Mouse (Mus musculus) MEL (cell line): Measurements from ENCODE around the gene Senp3.

Source experiments
- CTCF ChIP-seq, 3 experiments: IDR thresholded peaks in 2 of 3; conservative IDR thresholded peaks in 1 of 3; 2 replicates each; pipeline ENCODE4 v1.5.1; 2011 to 2012; ENCODE audit warnings: low read length in 3 of 3, low read depth in 2 of 3, mild to moderate bottlenecking in 2 of 3, improper control_type of control experiment in 1 of 3, inconsistent platforms in 1 of 3, mixed read lengths in 1 of 3, moderate library complexity in 1 of 3; ENCODE audit not compliant: control insufficient read depth in 1 of 3, insufficient read depth in 1 of 3, poor library complexity in 1 of 3, severe bottlenecking in 1 of 3
- KAT2A ChIP-seq: conservative IDR thresholded peaks from 2 replicates; pipeline ENCODE4 v1.6.1; 2012; ENCODE audit warnings: low read depth, low read length, improper control_type of control experiment, inconsistent platforms
- POLR2A ChIP-seq, 2 experiments: IDR thresholded peaks; 2 replicates each; pipeline ENCODE4 v1.6.1; 2011 to 2012; ENCODE audit warnings: low read length in 2 of 2, mild to moderate bottlenecking in 2 of 2, control low read depth in 1 of 2, improper control_type of control experiment in 1 of 2, low read depth in 1 of 2, moderate library complexity in 1 of 2; ENCODE audit not compliant: control insufficient read depth in 1 of 2, insufficient read depth in 1 of 2, poor library complexity in 1 of 2
- TAL1 ChIP-seq: IDR thresholded peaks from 2 replicates; pipeline ENCODE4 v1.6.1; 2012; ENCODE audit warnings: mild to moderate bottlenecking, inconsistent platforms, low read length, moderate library complexity, mixed read lengths
- ZKSCAN1 ChIP-seq: IDR thresholded peaks from 2 replicates; pipeline ENCODE4 v1.6.1; 2012; ENCODE audit warnings: low read depth, mild to moderate bottlenecking, inconsistent platforms, low read length, improper control_type of control experiment, moderate library complexity

DNA sequence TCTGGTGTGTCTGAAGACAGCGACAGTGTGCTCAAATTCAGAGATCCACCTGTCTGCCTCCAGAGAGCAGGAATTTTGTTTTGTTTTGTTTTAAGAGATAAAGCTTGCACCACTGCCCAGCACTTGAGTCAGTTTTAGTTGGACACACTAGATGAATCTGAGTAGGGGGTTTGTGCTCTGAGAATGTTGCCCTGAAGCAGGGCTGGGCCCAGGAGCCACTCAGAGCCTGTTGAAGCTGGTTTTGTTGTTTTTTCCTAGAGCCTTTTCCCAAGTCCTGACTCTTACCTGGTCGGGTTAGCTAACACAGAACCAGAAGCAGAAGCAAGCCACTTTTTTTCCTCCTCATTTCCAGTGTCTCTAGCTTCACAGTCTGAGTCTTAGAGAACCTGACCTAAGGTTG is 29.2 kb upstream of the Senp3 start:
- TF ChIP-seq ZKSCAN1, result no peak
- TF ChIP-seq CTCF (IDR thresholded peaks at IDR 0.05 in 2 of 3, conservative IDR thresholded peaks at IDR 0.05 in 1 of 3; ENCODE audit: control insufficient read depth in 1 of 3, insufficient read depth in 1 of 3, low read depth in 2 of 3, low read length in 3 of 3, poor library complexity in 1 of 3, severe bottlenecking in 1 of 3), result no peak
- TF ChIP-seq POLR2A (IDR thresholded peaks at IDR 0.05; ENCODE audit: control insufficient read depth in 1 of 2, insufficient read depth in 1 of 2, low read depth in 1 of 2, low read length in 2 of 2, poor library complexity in 1 of 2), result no peak
- TF ChIP-seq TAL1, result no peak
- no peak for TF ChIP-seq KAT2A
